Mouse (Mus musculus): ENCODE data around the gene Tmem163.

- TF ChIP-seq POLR2A (IDR thresholded peaks at IDR 0.05; ENCODE audit: borderline replicate concordance, extremely low read depth, insufficient read depth, insufficient read length, poor library complexity, severe bottlenecking) = no peak
- no peak for TF ChIP-seq CTCF (IDR thresholded peaks at IDR 0.05; ENCODE audit: borderline replicate concordance, extremely low read depth, insufficient read depth, insufficient read length)
Measured at GRCm38 (mm10) chr1:127666221-127666620, 13.1 kb downstream of the Tmem163 start.
